ENCODE assay signal across 32 mouse cellular contexts in genomic region chr5:129076098-129076497, GRCm38 (mm10). TPM values are rescaled to one million over a fixed set of nuclear protein-coding genes. Genes with fewer than 3 reads are reported as not detected.
"Had no signal": no experiment of that assay in that cellular context is flagged by ENCODE, and none has a peak within 500 bp of the region (broad histone marks: within the 10 kb centered on the region; RNA-seq: fewer than 3 reads in every experiment).

No protein-coding gene starts in this region.

- H3K9ac ChIP-seq: limb, embryonic 12.5 days; limb, embryonic 13.5 days; limb, embryonic 15.5 days; liver, embryonic 12.5 days; liver, embryonic 13.5 days; liver, embryonic 14.5 days; liver, embryonic 15.5 days; liver, postnatal 0 days; lung, embryonic 14.5 days; lung, embryonic 15.5 days; midbrain, embryonic 12.5 days; midbrain, embryonic 13.5 days; midbrain, embryonic 15.5 days; neural tube, embryonic 12.5 days had no signal

- H3K27ac ChIP-seq: limb, embryonic 10.5 days; limb, embryonic 12.5 days; limb, embryonic 13.5 days; limb, embryonic 15.5 days; liver, embryonic 12.5 days; liver, embryonic 13.5 days; liver, embryonic 14.5 days; liver, embryonic 15.5 days; lung, embryonic 15.5 days; macrophage; midbrain, embryonic 10.5 days; midbrain, embryonic 12.5 days; midbrain, embryonic 13.5 days; midbrain, embryonic 15.5 days; neural tube, embryonic 12.5 days had no signal

- DNase-seq: left cerebral cortex, postnatal 4 days; liver; liver, embryonic 13.5 days; liver, postnatal 0 days; lung, adult 18-20 months; lung, adult 2 months; lung, embryonic 14.5 days; lung, postnatal 10 days; lung, postnatal 14 days; lung, postnatal 36 days; lung, postnatal 4 days; midbrain, embryonic 14.5 days had no signal

- H3K9me3 ChIP-seq: limb, embryonic 10.5 days; limb, embryonic 12.5 days; limb, embryonic 13.5 days; limb, embryonic 15.5 days; liver, embryonic 12.5 days; liver, embryonic 13.5 days; liver, embryonic 15.5 days; lung, embryonic 15.5 days; megakaryocyte, embryonic 14.5 days; midbrain, embryonic 10.5 days; midbrain, embryonic 12.5 days; midbrain, embryonic 13.5 days; midbrain, embryonic 15.5 days; neural tube, embryonic 12.5 days had no signal

- H3K4me3 ChIP-seq: limb, embryonic 10.5 days; limb, embryonic 12.5 days; limb, embryonic 13.5 days; limb, embryonic 15.5 days; liver, embryonic 12.5 days; liver, embryonic 13.5 days; liver, embryonic 15.5 days; lung, embryonic 15.5 days; megakaryocyte, embryonic 14.5 days; midbrain, embryonic 10.5 days; midbrain, embryonic 12.5 days; midbrain, embryonic 13.5 days; midbrain, embryonic 15.5 days; myocyte; neural tube, embryonic 12.5 days had no signal

- H3K4me1 ChIP-seq: liver, embryonic 12.5 days; liver, embryonic 13.5 days; liver, embryonic 15.5 days; lung, embryonic 15.5 days; megakaryocyte, embryonic 14.5 days; midbrain, embryonic 10.5 days; midbrain, embryonic 12.5 days; midbrain, embryonic 13.5 days; midbrain, embryonic 15.5 days; neural tube, embryonic 12.5 days had no signal

- H3K36me3 ChIP-seq: limb, embryonic 10.5 days; limb, embryonic 12.5 days; limb, embryonic 13.5 days; limb, embryonic 15.5 days; liver, embryonic 12.5 days; liver, embryonic 13.5 days; liver, embryonic 15.5 days; lung, embryonic 15.5 days; midbrain, embryonic 10.5 days; midbrain, embryonic 12.5 days; midbrain, embryonic 13.5 days; midbrain, embryonic 15.5 days; neural tube, embryonic 12.5 days had no signal

- H3K27me3 ChIP-seq: limb, embryonic 13.5 days; limb, embryonic 15.5 days; liver, embryonic 12.5 days; liver, embryonic 13.5 days; liver, embryonic 15.5 days; midbrain, embryonic 12.5 days; midbrain, embryonic 13.5 days; midbrain, embryonic 15.5 days; neural tube, embryonic 12.5 days had no signal

RNA-seq across cellular contexts. Expression of gene Adgrd1, which starts 20.5 kb away (rescaled TPM):
- total RNA-seq: megakaryocyte, adult 5-6 weeks; monocyte, adult 5-6 weeks had no signal
- polyA plus RNA-seq: limb, embryonic 10.5 days; limb, embryonic 11.5 days; limb, embryonic 12.5 days; liver, embryonic 11.5 days; macrophage had no signal
